Mouse (Mus musculus) testis, postnatal 14 days (tissue): ENCODE measurements around the gene Trpm1.

ENCODE experiments used
- DNase-seq: peaks from one replicate; pipeline ENCODE4 v3.0.0; 2021; ENCODE audit warnings: low spot score

Gene Trpm1

GRCm38 (mm10) chr7:64163890-64164289 is 10.3 kb downstream of the Trpm1 start:
- DNase-seq: no peak

- no peak for DNase-seq
Measured at GRCm38 (mm10) chr7:64164997-64165396, 11.4 kb downstream of the Trpm1 start.

GRCm38 (mm10) chr7:64166025-64166424 is 12.4 kb downstream of the Trpm1 start:
- DNase-seq: no peak

- no peak for DNase-seq
Measured at GRCm38 (mm10) chr7:64166724-64167123, 13.1 kb downstream of the Trpm1 start.

GRCm38 (mm10) chr7:64179310-64179709 is 25.7 kb downstream of the Trpm1 start:
- no peak for DNase-seq

- DNase-seq: no peak
Measured at GRCm38 (mm10) chr7:64185203-64185931, 31.7 kb downstream of the Trpm1 start.

- no peak for DNase-seq
Measured at GRCm38 (mm10) chr7:64185932-64186312, 32.3 kb downstream of the Trpm1 start.

- no peak for DNase-seq
Measured at GRCm38 (mm10) chr7:64192261-64192943, 38.8 kb downstream of the Trpm1 start.

- DNase-seq: no peak
Measured at GRCm38 (mm10) chr7:64193476-64193875, 39.8 kb downstream of the Trpm1 start.

GRCm38 (mm10) chr7:64196114-64196513 is 42.5 kb downstream of the Trpm1 start:
- DNase-seq: no peak

- DNase-seq: no peak
Measured at GRCm38 (mm10) chr7:64208700-64209099, 55.1 kb downstream of the Trpm1 start.

- no peak for DNase-seq
Measured at GRCm38 (mm10) chr7:64212870-64213269, 59.2 kb downstream of the Trpm1 start.

- no peak for DNase-seq
Measured at GRCm38 (mm10) chr7:64214066-64214465, 60.4 kb downstream of the Trpm1 start.

GRCm38 (mm10) chr7:64215613-64216012 is 62.0 kb downstream of the Trpm1 start:
- DNase-seq: no peak

GRCm38 (mm10) chr7:64217428-64217827 is 63.8 kb downstream of the Trpm1 start:
- no peak for DNase-seq

- DNase-seq: no peak
Measured at GRCm38 (mm10) chr7:64219765-64220164, 66.1 kb downstream of the Trpm1 start.

GRCm38 (mm10) chr7:64223215-64223614 is 69.6 kb downstream of the Trpm1 start:
- DNase-seq: no peak

- peak; percentile 22 for DNase-seq
Measured at GRCm38 (mm10) chr7:64226339-64227194, 72.9 kb downstream of the Trpm1 start.

GRCm38 (mm10) chr7:64227586-64227985 is 74.0 kb downstream of the Trpm1 start:
- DNase-seq: no peak

GRCm38 (mm10) chr7:64228300-64228699 is 74.7 kb downstream of the Trpm1 start:
- DNase-seq: no peak

GRCm38 (mm10) chr7:64229911-64230310 is 76.3 kb downstream of the Trpm1 start:
- DNase-seq: no peak

- no peak for DNase-seq
Measured at GRCm38 (mm10) chr7:64231001-64231400, 77.4 kb downstream of the Trpm1 start.

GRCm38 (mm10) chr7:64231996-64232395 is 78.4 kb downstream of the Trpm1 start:
- no peak for DNase-seq
